8 mouse cellular contexts compared by ENCODE assay signal in the genomic region with DNA sequence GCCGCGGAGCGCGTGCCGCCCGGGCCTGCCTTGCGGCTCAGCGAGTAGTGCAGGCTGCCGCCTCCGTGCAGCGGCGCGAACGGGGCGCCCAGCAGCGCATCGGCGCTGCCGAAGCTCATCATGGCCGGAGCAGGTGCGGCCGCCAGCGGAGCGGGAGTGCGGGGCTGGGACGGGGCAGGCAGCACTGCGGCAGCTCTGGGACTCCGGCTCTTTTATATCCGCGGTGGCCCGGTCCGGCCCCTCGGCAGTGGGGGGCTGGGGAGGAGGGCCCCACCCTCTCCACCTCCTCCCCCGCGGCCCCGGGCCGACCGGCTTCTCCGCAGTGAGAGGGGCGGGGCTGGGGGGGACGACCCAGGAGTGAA. TPM values are rescaled to one million over a fixed set of nuclear protein-coding genes. Genes with fewer than 3 reads are reported as not detected.
DNase-seq lines count a peak whose midpoint lies in the region; ATAC-seq and TF ChIP-seq lines count a peak whose summit lies in the region.

A gene (minus strand): TSS at position 252 of the 362 bp plus-strand sequence.

- H3K27ac ChIP-seq in forebrain, embryonic 12.5 days: peak within 1 kb of the TSS; percentile 73
- no peak within 1 kb of the TSS for H3K27ac ChIP-seq in limb, embryonic 10.5 days
- H3K27ac ChIP-seq in small intestine, adult 2 months (ENCODE audit: insufficient read depth, low read depth, low read length): no peak within 1 kb of the TSS

- TF ChIP-seq POLR2A in lung, adult 2 months (IDR thresholded peaks at IDR 0.05; ENCODE audit: borderline replicate concordance, extremely low read depth, low read depth, low read length): no peak
- TF ChIP-seq POLR2A in small intestine, adult 2 months (IDR thresholded peaks at IDR 0.05; ENCODE audit: low read depth, low read length): no peak

- peaks cover 86% of the 10 kb centered on the region for H3K27me3 ChIP-seq in forebrain, embryonic 12.5 days
- peaks cover 100% of the 10 kb centered on the region for H3K27me3 ChIP-seq in limb, embryonic 10.5 days (ENCODE audit: low read depth, poor library complexity, severe bottlenecking)
- H3K27me3 ChIP-seq in small intestine, adult 2 months (ENCODE audit: control insufficient read depth, insufficient read depth, low read length): peaks cover 35% of the 10 kb centered on the region

- peak; percentile 61 for ATAC-seq in forebrain, embryonic 12.5 days (ENCODE audit: low FRiP score)

- H3K9me3 ChIP-seq in forebrain, embryonic 12.5 days: no peaks in the 10 kb centered on the region
- no peaks in the 10 kb centered on the region for H3K9me3 ChIP-seq in limb, embryonic 10.5 days (replicated peaks)

- peak within 1 kb of the TSS; percentile 44 for H3K4me3 ChIP-seq in lung, adult 2 months (replicated peaks; ENCODE audit: extremely low read depth, low read depth, low read length)
- H3K4me3 ChIP-seq in forebrain, embryonic 12.5 days (replicated peaks): peak within 1 kb of the TSS; percentile 53
- H3K4me3 ChIP-seq in limb, embryonic 10.5 days: peak within 1 kb of the TSS; percentile 58
- peak within 1 kb of the TSS; percentile 59 for H3K4me3 ChIP-seq in small intestine, adult 2 months (ENCODE audit: low read depth, low read length)

- H3K4me1 ChIP-seq in lung, adult 2 months (ENCODE audit: control insufficient read depth, insufficient read depth, low read length): peaks cover 4% of the 10 kb centered on the region
- peaks cover 31% of the 10 kb centered on the region for H3K4me1 ChIP-seq in forebrain, embryonic 12.5 days
- peaks cover 19% of the 10 kb centered on the region for H3K4me1 ChIP-seq in limb, embryonic 10.5 days
- H3K4me1 ChIP-seq in small intestine, adult 2 months (ENCODE audit: control insufficient read depth, insufficient read depth, insufficient read length, low read length): peaks cover 9% of the 10 kb centered on the region; the same call in 1 of the 2 replicates

- DNase-seq in cerebellum, adult 11-12 months: peak; percentile 23
- no peak for DNase-seq in cerebellum, adult 8-10 months
- DNase-seq in lung, adult 2 months: no peak
- no peak for DNase-seq in lung, postnatal 14 days
- DNase-seq in limb, embryonic 10.5 days (ENCODE audit: low spot score): no peak
- no peak for DNase-seq in urinary bladder, postnatal 14 days (ENCODE audit: low spot score)

- peak within 1 kb of the TSS; percentile 84 for H3K4me2 ChIP-seq in forebrain, embryonic 12.5 days

- no peaks in the 10 kb centered on the region for H3K36me3 ChIP-seq in forebrain, embryonic 12.5 days (replicated peaks)
- H3K36me3 ChIP-seq in limb, embryonic 10.5 days: no peaks in the 10 kb centered on the region
- no peaks in the 10 kb centered on the region for H3K36me3 ChIP-seq in small intestine, adult 2 months (ENCODE audit: control insufficient read depth, insufficient read depth, low read length)

- H3K9ac ChIP-seq in forebrain, embryonic 12.5 days: peak within 1 kb of the TSS; percentile 42

- 2% methylated on average over 41 of the region's 41 CpGs for WGBS in lung, adult 2 months
- WGBS in forebrain, embryonic 12.5 days: under 1% methylated on average over 25 of the region's 41 CpGs
- WGBS in limb, embryonic 10.5 days: 2% methylated on average over 37 of the region's 41 CpGs
- 1% methylated on average over 40 of the region's 41 CpGs for WGBS in small intestine, adult 2 months

- no peak for TF ChIP-seq CTCF in lung, adult 2 months (IDR thresholded peaks at IDR 0.05; ENCODE audit: insufficient read depth, low read length)
- no peak for TF ChIP-seq CTCF in small intestine, adult 2 months (IDR thresholded peaks at IDR 0.05; ENCODE audit: extremely low read depth, insufficient read length, insufficient replicate concordance, low read depth, low read length)

RNA-seq across cellular contexts. Expression of the gene that starts here (rescaled TPM):
- 0.07 and 0.12 TPM in 2 replicates for polyA plus RNA-seq in lung, adult 2 months (2012; rRNA removed)
- 0.36 and 0.47 TPM in 2 replicates for polyA plus RNA-seq in forebrain, embryonic 12.5 days (2016; fragmentation: Nextera tagmentation; extraction: Ambion mirVana)
- polyA plus RNA-seq in limb, embryonic 10.5 days (2016; fragmentation: Nextera tagmentation; extraction: Ambion mirVana): 0.08 TPM in 1 of 2 replicates, not detected in the other
- polyA plus RNA-seq in small intestine, adult 2 months (2012; rRNA removed): 0.19 and 0.27 TPM in 2 replicates

Comparison
In these comparisons a context has a peak if more than half of its experiments do, and no peak if none do; other contexts are left out.
1. Peak in ATAC-seq, H3K4me3 ChIP-seq, H3K27ac ChIP-seq, H3K9ac ChIP-seq and H3K4me2 ChIP-seq in forebrain, embryonic 12.5 days; RNA of the gene not detected or under 1 TPM.